Mouse (Mus musculus) limb, embryonic 12.5 days (tissue): Measurements from ENCODE around the gene Nid2. TPM values are rescaled to one million over a fixed set of nuclear protein-coding genes. Genes with fewer than 3 reads are reported as not detected.

Experiments used
- ATAC-seq: fragments of 200-750 bp; cut with Nextera tagmentation; 2 replicates; pipeline ENCODE4 v1.8.0; 2017; ENCODE audit warnings: low read depth, moderate TSS enrichment; ENCODE audit not compliant: insufficient number of reproducible peaks, insufficient read depth, low FRiP score, low TSS enrichment
- H3K27ac ChIP-seq: fragments of 300-500 bp; sonication (generic); 2 replicates; pipeline ENCODE4 v1.5.1; 2016; ENCODE audit warnings: mild to moderate bottlenecking, moderate library complexity
- H3K27me3 ChIP-seq: fragments of 300-500 bp; sonication (generic); 2 replicates; pipeline ENCODE4 v1.6.1; 2016; ENCODE audit warnings: mild to moderate bottlenecking, moderate library complexity
- H3K36me3 ChIP-seq: fragments of 300-500 bp; sonication (generic); 2 replicates; pipeline ENCODE4 v1.6.1; 2016; ENCODE audit warnings: mild to moderate bottlenecking, moderate library complexity
- H3K4me1 ChIP-seq: fragments of 300-500 bp; sonication (generic); replicated peaks from 2 replicates; pipeline ENCODE4 v1.6.1; 2016
- H3K4me2 ChIP-seq: fragments of 300-500 bp; sonication (generic); 2 replicates; pipeline ENCODE4 v1.6.1; 2016; ENCODE audit warnings: mild to moderate bottlenecking, moderate library complexity
- H3K4me3 ChIP-seq: fragments of 300-500 bp; sonication (generic); replicated peaks from 2 replicates; pipeline ENCODE4 v1.5.1; 2016; ENCODE audit warnings: mild to moderate bottlenecking
- H3K9ac ChIP-seq: fragments of 300-500 bp; sonication (generic); replicated peaks from 2 replicates; pipeline ENCODE4 v1.6.1; 2016; ENCODE audit warnings: mild to moderate bottlenecking, moderate library complexity
- H3K9me3 ChIP-seq: fragments of 300-500 bp; sonication (generic); 2 replicates; pipeline ENCODE4 v1.6.1; 2016; ENCODE audit warnings: mild to moderate bottlenecking, moderate library complexity
- WGBS: fragments of 180-500 bp; shearing (Covaris S2); methylation state at CpG from one replicate; pipeline ENCODE4 v1.1.7; 2016; 5-methylcytosine and 5-hydroxymethylcytosine counted together
- polyA plus RNA-seq: library from polyadenylated mRNA; unstranded; fragments of >200 nt; fragmentation: Nextera tagmentation; extraction: Ambion mirVana; gene quantifications from 2 replicates; pipeline ENCODE4 v1.2.1, GENCODE M21; 2016

Gene Nid2
- polyA plus RNA-seq: 87.1 and 96.4 TPM in 2 replicates

- peaks cover 4% of the 10 kb centered on the region; the same call in 1 of the 2 replicates for H3K27me3 ChIP-seq
- H3K4me3 ChIP-seq: peak within 1 kb of the TSS; percentile 63
- H3K4me2 ChIP-seq: peak within 1 kb of the TSS; percentile 91
- peaks cover 17% of the 10 kb centered on the region for H3K36me3 ChIP-seq
- H3K9me3 ChIP-seq: no peaks in the 10 kb centered on the region
- peak within 1 kb of the TSS; percentile 72 for H3K9ac ChIP-seq
- H3K4me1 ChIP-seq: peaks cover 43% of the 10 kb centered on the region
- peak within 1 kb of the TSS; percentile 99 for H3K27ac ChIP-seq
- under 1% methylated on average over 45 of the region's 45 CpGs for WGBS
- peak; percentile 93 for ATAC-seq
Measured at GRCm38 (mm10) chr14:19751025-19751771, at the start of gene Nid2. Gene Nid2, plus strand, starts transcription at chr14:19751265.

GRCm38 (mm10) chr14:19701546-19701945, 49.5 kb upstream of the Nid2 start:
- no peak overlapping the region for H3K27ac ChIP-seq
- H3K4me2 ChIP-seq: no peak overlapping the region
- H3K27me3 ChIP-seq: 0 out of 2 replicates have a peak, but pooled peaks cover 3% of the 10 kb centered on the region
- H3K4me1 ChIP-seq: no peaks in the 10 kb centered on the region
- no peak overlapping the region for H3K4me3 ChIP-seq
- H3K36me3 ChIP-seq: no peaks in the 10 kb centered on the region
- no peaks in the 10 kb centered on the region for H3K9me3 ChIP-seq
- no peak overlapping the region for H3K9ac ChIP-seq
- no peak for ATAC-seq

GRCm38 (mm10) chr14:19705649-19706048, 45.4 kb upstream of the Nid2 start:
- peaks cover 17% of the 10 kb centered on the region for H3K4me1 ChIP-seq
- H3K4me3 ChIP-seq: no peak overlapping the region
- WGBS: 13% methylated on average over 16 of the region's 16 CpGs
- no peak overlapping the region for H3K9ac ChIP-seq
- 0 out of 2 replicates have a peak, but pooled peaks cover 3% of the 10 kb centered on the region for H3K27me3 ChIP-seq
- no peaks in the 10 kb centered on the region for H3K36me3 ChIP-seq
- H3K9me3 ChIP-seq: no peaks in the 10 kb centered on the region
- no peak overlapping the region for H3K27ac ChIP-seq
- H3K4me2 ChIP-seq: peak overlapping the region; percentile 31
- ATAC-seq: peak; percentile 30; the same call in 1 of the 2 replicates

- 2% methylated on average over 5 of the region's 5 CpGs for WGBS
- Histone ChIP-seq H3K4me3 (no peak overlapping the region), H3K4me2 (no peak overlapping the region), H3K4me1 (peaks cover 17% of the 10 kb centered on the region), H3K9me3 (no peaks in the 10 kb centered on the region), H3K9ac (no peak overlapping the region), H3K27ac (no peak overlapping the region), H3K27me3 (0 out of 2 replicates have a peak, but pooled peaks cover 3% of the 10 kb centered on the region), H3K36me3 (no peaks in the 10 kb centered on the region)
- no peak for ATAC-seq
Measured at GRCm38 (mm10) chr14:19706454-19706853, 44.6 kb upstream of the Nid2 start.

- Histone ChIP-seq H3K9ac (no peak overlapping the region), H3K36me3 (no peaks in the 10 kb centered on the region), H3K27ac (0 out of 2 replicates have a peak overlapping the region, but pooled peaks have one; percentile 30), H3K4me3 (no peak overlapping the region), H3K4me1 (peaks cover 17% of the 10 kb centered on the region), H3K9me3 (no peaks in the 10 kb centered on the region), H3K4me2 (no peak overlapping the region; the same call in 1 of the 2 replicates), H3K27me3 (0 out of 2 replicates have a peak, but pooled peaks cover 3% of the 10 kb centered on the region)
- WGBS: 15% methylated on average over 2 of the region's 2 CpGs
- ATAC-seq: peak; percentile 56
Measured at GRCm38 (mm10) chr14:19706997-19707396, 44.1 kb upstream of the Nid2 start.

GRCm38 (mm10) chr14:19707721-19708507, 43.2 kb upstream of the Nid2 start:
- Histone ChIP-seq H3K9me3 (no peaks in the 10 kb centered on the region), H3K4me1 (peaks cover 17% of the 10 kb centered on the region), H3K4me2 (no peak overlapping the region), H3K4me3 (no peak overlapping the region), H3K27me3 (0 out of 2 replicates have a peak, but pooled peaks cover 3% of the 10 kb centered on the region), H3K27ac (no peak overlapping the region), H3K36me3 (no peaks in the 10 kb centered on the region), H3K9ac (no peak overlapping the region)
- 51% methylated on average over 11 of the region's 11 CpGs for WGBS
- no peak for ATAC-seq

GRCm38 (mm10) chr14:19709161-19709560, 41.9 kb upstream of the Nid2 start:
- Histone ChIP-seq H3K27ac (no peak overlapping the region; the same call in 1 of the 2 replicates), H3K4me3 (no peak overlapping the region), H3K9me3 (no peaks in the 10 kb centered on the region), H3K4me2 (no peak overlapping the region), H3K9ac (no peak overlapping the region), H3K4me1 (peaks cover 17% of the 10 kb centered on the region), H3K36me3 (no peaks in the 10 kb centered on the region), H3K27me3 (0 out of 2 replicates have a peak, but pooled peaks cover 3% of the 10 kb centered on the region)
- no peak for ATAC-seq
- 64% methylated on average over 9 of the region's 9 CpGs for whole genome bisulfite sequencing

- no peaks in the 10 kb centered on the region for H3K9me3 ChIP-seq
- peaks cover 16% of the 10 kb centered on the region for H3K4me1 ChIP-seq
- WGBS: 54% methylated on average over 1 of the region's 1 CpGs
- ATAC-seq: no peak
- no peak overlapping the region for H3K9ac ChIP-seq
- no peaks in the 10 kb centered on the region for H3K36me3 ChIP-seq
- no peak overlapping the region for H3K27ac ChIP-seq
- no peaks in the 10 kb centered on the region for H3K27me3 ChIP-seq
- H3K4me2 ChIP-seq: no peak overlapping the region
- no peak overlapping the region for H3K4me3 ChIP-seq
Measured at GRCm38 (mm10) chr14:19711771-19712170, 39.3 kb upstream of the Nid2 start.

GRCm38 (mm10) chr14:19713067-19713466, 38.0 kb upstream of the Nid2 start:
- Histone ChIP-seq H3K4me2 (no peak overlapping the region), H3K36me3 (no peaks in the 10 kb centered on the region), H3K9me3 (no peaks in the 10 kb centered on the region), H3K27me3 (no peaks in the 10 kb centered on the region), H3K4me3 (no peak overlapping the region), H3K4me1 (peaks cover 4% of the 10 kb centered on the region), H3K27ac (no peak overlapping the region), H3K9ac (no peak overlapping the region)
- no peak for ATAC-seq
- 67% methylated on average over 3 of the region's 3 CpGs for WGBS

GRCm38 (mm10) chr14:19719077-19719476, 32.0 kb upstream of the Nid2 start:
- Histone ChIP-seq H3K27me3 (no peaks in the 10 kb centered on the region), H3K9me3 (no peaks in the 10 kb centered on the region), H3K27ac (no peak overlapping the region), H3K4me2 (no peak overlapping the region), H3K4me3 (no peak overlapping the region), H3K9ac (no peak overlapping the region), H3K4me1 (no peaks in the 10 kb centered on the region), H3K36me3 (no peaks in the 10 kb centered on the region)
- no peak for ATAC-seq
- 63% methylated on average over 3 of the region's 3 CpGs for WGBS

- ATAC-seq: no peak
Measured at GRCm38 (mm10) chr14:19720044-19720611, 30.9 kb upstream of the Nid2 start.

More at GRCm38 (mm10) chr14:19720044-19720611, 30.9 kb upstream of the Nid2 start:
- Histone ChIP-seq H3K27ac (no peak overlapping the region), H3K4me1 (no peaks in the 10 kb centered on the region), H3K4me2 (no peak overlapping the region), H3K36me3 (no peaks in the 10 kb centered on the region), H3K27me3 (no peaks in the 10 kb centered on the region), H3K4me3 (no peak overlapping the region), H3K9ac (no peak overlapping the region), H3K9me3 (no peaks in the 10 kb centered on the region)
- WGBS: 65% methylated on average over 2 of the region's 2 CpGs
